Mouse (Mus musculus): ENCODE measurements around the gene Txnip.

- TF ChIP-seq POLR2A (IDR thresholded peaks at IDR 0.05; ENCODE audit: borderline replicate concordance, extremely low read depth, insufficient read depth, insufficient read length, poor library complexity, severe bottlenecking) = no peak
- TF ChIP-seq CTCF (IDR thresholded peaks at IDR 0.05; ENCODE audit: borderline replicate concordance, extremely low read depth, insufficient read depth, insufficient read length) = no peak
Observed at GRCm38 (mm10) chr3:96576690-96577541, 19.2 kb downstream of the Txnip start, which contains the start of gene Gm16253.
